Mouse (Mus musculus) olfactory bulb, adult 2 months (tissue): ENCODE measurements at regions not wholly inside any gene's neighbourhood (a gene's known extent, or its start where the extent isn't known, plus 50 kb on each side); places are given as distances from the start of the nearest gene placed in this dataset.

Source experiments
- CTCF ChIP-seq: fragments of 200-500 bp; IDR thresholded peaks from 2 replicates; pipeline ENCODE4 v1.5.1; 2012; ENCODE audit warnings: low read depth, mild to moderate bottlenecking, low read length, moderate library complexity; ENCODE audit not compliant: insufficient read depth
- POLR2A ChIP-seq: fragments of 200-500 bp; IDR thresholded peaks from 2 replicates; pipeline ENCODE4 v1.6.1; 2012; ENCODE audit warnings: mild to moderate bottlenecking, low read depth, low read length, moderate library complexity; ENCODE audit not compliant: insufficient read depth

- TF ChIP-seq CTCF, result no peak
- no peak for TF ChIP-seq POLR2A
Observed at GRCm38 (mm10) chr8:115859406-115859805, 151.8 kb upstream of the Maf start.
